Mouse (Mus musculus) heart, embryonic 14.5 days (tissue): Measurements from ENCODE around the gene Ppp1r12a. TPM values are rescaled to one million over a fixed set of nuclear protein-coding genes. Genes with fewer than 3 reads are reported as not detected.

ENCODE experiments used
- ATAC-seq: fragments of 200-750 bp; cut with Nextera tagmentation; 2 replicates; pipeline ENCODE4 v1.8.0; 2017; ENCODE audit warnings: low read depth, moderate TSS enrichment; ENCODE audit not compliant: insufficient number of reproducible peaks, insufficient read depth, low FRiP score
- H3K27ac ChIP-seq, 2 experiments: fragments of 200-500 bp in 1 of 2; fragments of 300-500 bp in 1 of 2; sonication (generic) in 1 of 2; replicated peaks in 1 of 2; 2 replicates each; pipeline ENCODE4 v1.5.1; 2012 to 2014; ENCODE audit warnings: low read depth in 2 of 2, low read length in 2 of 2, control low read depth in 1 of 2, mild to moderate bottlenecking in 1 of 2, mixed read lengths in 1 of 2; ENCODE audit not compliant: control insufficient read depth in 1 of 2, insufficient read depth in 1 of 2
- H3K27me3 ChIP-seq: fragments of 300-500 bp; sonication (generic); 2 replicates; pipeline ENCODE4 v1.6.1; 2014; ENCODE audit warnings: mild to moderate bottlenecking, low read length, control low read depth; ENCODE audit not compliant: control insufficient read depth, insufficient read depth
- H3K36me3 ChIP-seq: fragments of 300-500 bp; sonication (generic); 2 replicates; pipeline ENCODE4 v1.6.1; 2014; ENCODE audit warnings: mild to moderate bottlenecking, control low read depth, low read length, mixed read lengths; ENCODE audit not compliant: control insufficient read depth, insufficient read depth
- H3K4me1 ChIP-seq, 2 experiments: fragments of 200-500 bp in 1 of 2; fragments of 300-500 bp in 1 of 2; sonication (generic) in 1 of 2; 2 replicates each; pipeline ENCODE4 v1.6.1; 2012 to 2014; ENCODE audit warnings: low read length in 2 of 2, control low read depth in 1 of 2, mixed read lengths in 1 of 2; ENCODE audit not compliant: control insufficient read depth in 2 of 2, insufficient read depth in 2 of 2
- H3K4me2 ChIP-seq: fragments of 300-500 bp; sonication (generic); 2 replicates; pipeline ENCODE4 v1.6.1; 2014; ENCODE audit warnings: mild to moderate bottlenecking, low read length
- H3K4me3 ChIP-seq, 2 experiments: fragments of 200-500 bp in 1 of 2; fragments of 300-500 bp in 1 of 2; sonication (generic) in 1 of 2; 2 replicates each; pipeline ENCODE4 v1.5.1; 2012 to 2014; ENCODE audit warnings: low read length in 2 of 2, mild to moderate bottlenecking in 2 of 2, control low read depth in 1 of 2, low read depth in 1 of 2, moderate library complexity in 1 of 2; ENCODE audit not compliant: control insufficient read depth in 1 of 2, insufficient read depth in 1 of 2
- H3K9ac ChIP-seq: fragments of 300-500 bp; sonication (generic); 2 replicates; pipeline ENCODE4 v1.6.1; 2014; ENCODE audit warnings: mild to moderate bottlenecking, low read length
- H3K9me3 ChIP-seq: fragments of 300-500 bp; sonication (generic); 2 replicates; pipeline ENCODE4 v1.6.1; 2016; ENCODE audit warnings: low read length, control low read depth; ENCODE audit not compliant: control insufficient read depth
- WGBS: fragments of 180-500 bp; shearing (Covaris S2); extraction: QIAGEN DNeasy Blood & Tissue Kit; methylation state at CpG from one replicate; pipeline ENCODE4 v1.1.7; 2014; 5-methylcytosine and 5-hydroxymethylcytosine counted together
- polyA plus RNA-seq: library from polyadenylated mRNA; unstranded; fragments of >200 nt; fragmentation: Nextera tagmentation; extraction: Ambion mirVana; gene quantifications from 2 replicates; pipeline ENCODE4 v1.2.1, GENCODE M21; 2014

The Ppp1r12a gene
- 96.8 and 108 TPM in 2 replicates for polyA plus RNA-seq

DNA sequence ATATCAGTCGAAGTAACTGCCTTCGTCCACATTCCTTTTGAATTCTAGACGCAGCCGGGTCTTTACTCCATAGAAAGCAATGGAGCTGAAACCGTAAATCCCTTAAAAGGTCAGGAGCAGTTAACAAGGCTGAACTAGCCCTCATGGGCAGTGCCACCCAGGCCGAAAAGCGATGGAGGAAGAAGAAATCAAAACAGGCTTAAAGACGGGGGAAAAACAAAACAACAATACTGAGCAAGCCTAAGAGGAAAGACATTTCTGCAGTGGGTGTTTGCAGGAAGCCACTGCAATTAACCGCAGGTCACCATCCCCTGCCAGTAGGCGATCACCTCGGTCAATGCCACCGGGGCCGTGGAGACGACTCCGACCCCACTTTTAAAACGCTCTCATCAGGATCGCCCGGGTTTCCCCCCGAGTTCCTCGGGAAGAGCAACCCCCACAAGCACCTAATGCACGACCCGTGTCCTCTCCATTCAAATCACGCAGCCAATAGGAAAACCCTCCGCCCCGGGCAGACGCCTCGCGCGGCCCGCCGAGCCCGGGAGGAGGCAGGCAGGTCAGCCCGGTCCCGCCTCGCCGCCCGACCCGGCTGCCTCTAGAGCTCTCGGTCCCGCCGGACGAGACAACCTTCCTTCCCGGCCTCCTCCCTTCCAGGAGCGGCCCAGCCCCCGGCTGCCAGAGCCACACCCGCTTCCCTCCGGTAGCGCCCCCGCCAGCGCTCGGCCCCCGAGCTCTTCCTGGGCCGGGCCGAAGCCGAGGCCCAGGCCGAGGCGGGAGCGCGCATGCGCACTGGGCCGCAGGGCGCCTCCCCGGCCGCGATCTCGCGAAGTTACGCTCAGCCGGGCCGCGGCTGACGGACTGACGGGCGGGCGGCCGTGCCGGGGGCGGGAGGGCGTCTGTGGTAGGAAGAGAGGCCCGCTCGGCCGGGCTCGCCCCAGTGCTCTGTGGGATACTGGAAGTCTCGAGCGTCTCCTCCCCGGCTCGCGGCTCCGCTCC lies at the start of gene Ppp1r12a:
Gene Ppp1r12a, plus strand, starts transcription at position 933 of the 996 bp plus-strand sequence.
- H3K27ac ChIP-seq = peak within 1 kb of the TSS; percentile 96 to 99
- H3K4me1 ChIP-seq = peaks cover 2 to 22% of the 10 kb centered on the region in 2 experiments; a peak in 3 of 4 replicates
- peak within 1 kb of the TSS; percentile 79 for H3K4me2 ChIP-seq
- ATAC-seq = peak; percentile 96
- H3K9me3 ChIP-seq = no peaks in the 10 kb centered on the region
- no peaks in the 10 kb centered on the region for H3K27me3 ChIP-seq
- peak within 1 kb of the TSS; percentile 76 to 89 for H3K4me3 ChIP-seq
- H3K9ac ChIP-seq = peak within 1 kb of the TSS; percentile 99
- no peaks in the 10 kb centered on the region for H3K36me3 ChIP-seq
- under 1% methylated on average over 77 of the region's 89 CpGs for WGBS

DNA sequence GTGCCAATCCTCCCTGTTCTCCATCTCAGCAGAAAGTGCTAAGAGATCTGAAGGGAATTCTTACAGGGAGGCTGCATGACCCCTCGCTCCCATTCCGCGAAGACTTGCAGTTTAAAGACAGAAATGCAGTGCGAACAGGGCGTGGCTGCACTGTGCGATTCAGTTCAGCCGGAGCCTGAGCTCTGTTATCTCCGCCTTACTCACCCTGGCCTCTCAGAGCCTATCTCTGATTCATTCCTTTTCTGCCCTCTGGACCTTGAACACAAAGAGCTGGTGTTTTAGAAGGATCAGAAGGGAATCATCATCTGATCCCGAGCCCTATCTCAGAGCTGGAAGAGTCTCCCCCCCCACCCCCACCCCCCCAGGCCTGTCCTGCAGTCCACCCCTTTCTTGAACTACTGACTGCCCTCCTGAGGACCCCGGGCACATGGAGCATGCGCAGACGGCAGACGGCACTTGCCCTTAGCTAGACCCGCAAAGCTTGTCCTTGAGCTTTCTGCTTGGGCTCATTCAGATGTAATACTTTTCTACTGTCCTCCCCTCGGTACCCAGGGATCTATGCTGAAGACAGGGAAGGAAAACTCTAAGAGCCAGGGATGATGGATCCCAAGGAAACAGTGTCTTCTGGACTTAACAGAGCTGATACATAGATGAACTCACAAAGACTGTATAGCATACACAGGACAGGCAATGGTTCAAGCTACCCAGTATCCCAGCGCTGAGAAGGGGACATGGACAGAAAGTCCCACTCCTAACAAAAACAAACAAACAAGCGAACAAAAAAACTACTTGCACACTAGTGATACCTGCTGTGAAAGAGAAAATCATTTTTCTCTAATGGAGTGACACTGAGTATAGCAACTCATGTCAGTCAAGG lies 48.4 kb upstream of the Ppp1r12a start:
- Histone ChIP-seq H3K36me3 (no peaks in the 10 kb centered on the region), H3K4me2 (peak overlapping the region; percentile 73), H3K9me3 (no peaks in the 10 kb centered on the region), H3K4me3 (peak overlapping the region; percentile 27 to 36), H3K9ac (peak overlapping the region; percentile 65), H3K27ac (peak overlapping the region; percentile 48 to 64), H3K27me3 (no peaks in the 10 kb centered on the region), H3K4me1 (peaks cover 2 to 10% of the 10 kb centered on the region in 2 experiments; a peak in 3 of 4 replicates)
- 13% methylated on average over 17 of the region's 17 CpGs for WGBS
- peak; percentile 81 for ATAC-seq

DNA sequence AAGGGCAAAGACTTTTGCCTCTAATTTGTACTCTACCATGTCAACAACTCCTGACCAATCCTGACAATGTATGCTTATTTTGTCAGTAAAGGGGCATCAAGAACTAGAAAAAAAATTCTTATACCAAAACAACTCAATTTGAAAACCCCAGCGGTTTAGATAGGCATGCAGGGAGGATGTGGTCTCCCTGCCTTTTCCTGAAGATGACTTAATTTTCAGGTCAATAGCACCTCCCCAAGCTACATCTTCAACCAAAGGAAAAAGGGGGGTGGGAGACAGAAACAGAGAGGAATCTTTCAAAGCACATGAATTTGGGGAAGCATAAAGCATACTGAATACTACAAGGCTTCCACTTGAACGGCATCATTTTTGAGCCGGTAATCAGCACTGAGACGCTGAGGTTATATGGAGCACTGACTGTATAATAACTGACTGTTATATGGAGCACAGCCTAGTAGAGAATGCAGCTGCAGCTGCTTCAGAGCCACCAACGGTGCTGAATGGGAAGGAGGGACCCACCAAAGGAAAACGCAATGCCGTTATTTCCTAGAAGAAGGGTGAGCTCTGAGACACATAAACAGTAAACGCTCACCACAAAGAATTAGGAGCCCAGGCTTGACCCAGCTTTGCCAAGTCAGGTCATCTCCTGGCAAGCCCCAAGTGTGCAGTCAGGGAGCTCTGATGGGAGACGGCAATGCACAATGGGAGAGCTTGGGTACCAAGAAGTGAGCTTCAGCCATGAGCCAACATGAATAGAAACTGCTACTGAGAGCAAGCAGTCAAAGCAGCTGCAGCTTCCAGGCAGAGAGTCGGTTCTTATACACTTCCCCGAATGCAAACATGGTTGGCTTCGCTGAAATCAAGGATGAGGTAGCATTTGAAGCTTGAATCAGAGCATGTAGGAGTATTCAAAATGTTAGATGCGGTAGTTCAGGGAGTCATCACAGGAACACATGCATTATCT lies 43.5 kb upstream of the Ppp1r12a start:
- Histone ChIP-seq H3K27ac (no peak overlapping the region), H3K27me3 (no peaks in the 10 kb centered on the region), H3K4me1 (peaks cover 2 to 5% of the 10 kb centered on the region in 2 experiments; a peak in 2 of 4 replicates), H3K4me3 (no peak overlapping the region), H3K9me3 (no peaks in the 10 kb centered on the region), H3K9ac (no peak overlapping the region), H3K36me3 (no peaks in the 10 kb centered on the region), H3K4me2 (no peak overlapping the region)
- 81% methylated on average over 13 of the region's 13 CpGs for WGBS
- no peak for ATAC-seq

DNA sequence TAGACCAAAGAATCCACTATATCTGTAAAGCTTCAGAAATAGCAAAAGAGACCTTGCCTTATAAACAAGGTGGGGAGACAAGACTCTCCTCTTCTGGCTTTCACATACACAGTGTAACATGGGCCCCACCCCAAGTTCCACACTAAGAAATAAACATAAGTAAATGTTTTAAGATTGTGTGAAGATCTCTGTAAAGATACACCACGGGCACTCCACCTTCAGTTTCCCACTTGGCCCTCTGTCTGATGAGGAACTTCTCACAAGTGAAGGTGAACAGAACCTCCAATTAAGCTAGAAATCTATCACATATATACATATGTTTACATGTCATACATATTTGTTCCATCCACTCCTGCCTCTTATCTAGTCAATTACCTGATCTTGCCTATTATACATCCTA lies 42.6 kb upstream of the Ppp1r12a start:
- WGBS = 85% methylated on average over 1 of the region's 1 CpGs
- H3K4me1 ChIP-seq = no peaks in the 10 kb centered on the region
- H3K27ac ChIP-seq = no peak overlapping the region
- H3K27me3 ChIP-seq = no peaks in the 10 kb centered on the region
- H3K9me3 ChIP-seq = no peaks in the 10 kb centered on the region
- no peak overlapping the region for H3K4me3 ChIP-seq
- H3K36me3 ChIP-seq = no peaks in the 10 kb centered on the region
- H3K4me2 ChIP-seq = no peak overlapping the region
- no peak overlapping the region for H3K9ac ChIP-seq
- no peak for ATAC-seq

DNA sequence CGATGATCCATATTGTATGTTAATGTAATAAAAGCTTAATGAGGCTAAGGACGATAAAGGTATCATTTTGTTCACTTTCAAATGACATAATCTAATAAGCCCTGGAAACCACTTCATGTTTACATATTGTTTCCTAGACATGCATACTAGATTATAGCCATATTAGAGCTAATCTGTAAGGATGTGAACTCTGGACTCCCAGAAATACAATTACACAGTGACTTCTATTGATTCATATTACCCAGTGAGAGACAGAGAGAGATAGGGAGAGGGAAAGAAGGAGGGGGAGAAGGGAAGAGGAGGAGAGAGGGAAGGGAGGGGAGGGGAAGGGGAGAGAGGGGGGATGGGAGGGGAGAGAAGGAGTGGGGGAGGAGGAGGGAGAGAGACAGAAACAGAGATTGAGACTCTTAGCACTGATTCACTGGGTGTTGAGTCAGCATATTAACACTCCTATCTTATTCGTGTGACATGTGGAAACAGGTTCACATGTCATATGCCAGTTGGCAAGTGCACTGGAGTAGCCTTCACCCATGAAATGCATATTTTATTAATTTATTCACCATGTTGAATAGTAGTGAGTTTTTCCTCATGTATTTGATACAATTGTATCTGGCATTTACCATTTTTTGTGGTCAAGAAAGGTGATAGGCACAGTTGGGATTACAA lies 36.9 kb upstream of the Ppp1r12a start:
- no peak overlapping the region for H3K27ac ChIP-seq
- no peaks in the 10 kb centered on the region for H3K4me1 ChIP-seq
- no peaks in the 10 kb centered on the region for H3K36me3 ChIP-seq
- no peaks in the 10 kb centered on the region for H3K9me3 ChIP-seq
- no peak for ATAC-seq
- H3K4me2 ChIP-seq = no peak overlapping the region
- no peak overlapping the region for H3K9ac ChIP-seq
- 80% methylated on average over 3 of the region's 3 CpGs for WGBS
- no peaks in the 10 kb centered on the region for H3K27me3 ChIP-seq
- no peak overlapping the region for H3K4me3 ChIP-seq

DNA sequence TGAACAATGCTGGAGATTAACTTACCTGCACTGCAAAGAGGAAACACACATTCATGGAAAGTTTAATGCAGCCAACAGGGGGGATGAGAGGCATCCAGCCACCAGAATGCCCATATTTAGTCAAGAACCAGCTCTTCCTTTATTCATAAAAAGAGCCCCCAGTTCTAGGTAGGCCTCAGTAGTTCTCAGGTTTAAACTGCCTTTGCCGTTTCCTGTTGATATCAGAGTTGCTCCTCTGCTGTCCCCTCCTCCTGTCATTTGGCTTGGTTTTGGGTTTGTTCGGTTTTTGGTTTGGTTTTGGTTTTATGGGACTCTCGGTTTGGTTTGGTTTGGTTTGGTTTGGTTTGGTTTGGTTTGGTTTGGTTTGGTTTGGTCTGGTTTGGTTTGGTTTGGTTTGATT lies 32.8 kb upstream of the Ppp1r12a start:
- Histone ChIP-seq H3K36me3 (no peaks in the 10 kb centered on the region), H3K9ac (no peak overlapping the region), H3K9me3 (no peaks in the 10 kb centered on the region), H3K27ac (no peak overlapping the region), H3K4me1 (peaks cover 2 to 18% of the 10 kb centered on the region in 2 experiments; a peak in 3 of 4 replicates), H3K4me2 (no peak overlapping the region), H3K27me3 (no peaks in the 10 kb centered on the region), H3K4me3 (no peak overlapping the region)
- no peak for ATAC-seq
- WGBS = 85% methylated on average over 3 of the region's 3 CpGs
